Mouse (Mus musculus) embryonic facial prominence, embryonic 15.5 days (tissue): ENCODE results near the gene Ppp2r5a. TPM values are rescaled to one million over a fixed set of nuclear protein-coding genes. Genes with fewer than 3 reads are reported as not detected.

Source experiments
- ATAC-seq: fragments of 200-750 bp; cut with Nextera tagmentation; 2 replicates; pipeline ENCODE4 v1.8.0; 2017; ENCODE audit warnings: low read depth, moderate TSS enrichment; ENCODE audit not compliant: insufficient number of reproducible peaks, low FRiP score, low TSS enrichment
- H3K27ac ChIP-seq: fragments of 300-500 bp; sonication (generic); replicated peaks from 2 replicates; pipeline ENCODE4 v1.5.1; 2015; ENCODE audit warnings: mild to moderate bottlenecking, inconsistent platforms
- H3K27me3 ChIP-seq: fragments of 300-500 bp; sonication (generic); 2 replicates; pipeline ENCODE4 v1.6.1; 2015; ENCODE audit warnings: inconsistent platforms
- H3K36me3 ChIP-seq: fragments of 300-500 bp; sonication (generic); 2 replicates; pipeline ENCODE4 v1.6.1; 2015; ENCODE audit warnings: mild to moderate bottlenecking, inconsistent platforms
- H3K4me1 ChIP-seq: fragments of 300-500 bp; sonication (generic); 2 replicates; pipeline ENCODE4 v1.6.1; 2015; ENCODE audit warnings: inconsistent platforms
- H3K4me2 ChIP-seq: fragments of 300-500 bp; sonication (generic); replicated peaks from 2 replicates; pipeline ENCODE4 v1.6.1; 2015; ENCODE audit warnings: mild to moderate bottlenecking, inconsistent platforms
- H3K4me3 ChIP-seq: fragments of 300-500 bp; sonication (generic); replicated peaks from 2 replicates; pipeline ENCODE4 v1.5.1; 2015; ENCODE audit warnings: mild to moderate bottlenecking, inconsistent platforms
- H3K9ac ChIP-seq: fragments of 300-500 bp; sonication (generic); 2 replicates; pipeline ENCODE4 v1.6.1; 2015; ENCODE audit warnings: inconsistent platforms
- H3K9me3 ChIP-seq: fragments of 300-500 bp; sonication (generic); replicated peaks from 2 replicates; pipeline ENCODE4 v1.6.1; 2016; ENCODE audit warnings: inconsistent platforms
- WGBS: fragments of 180-500 bp; shearing (Covaris S2); methylation state at CpG from one replicate; pipeline ENCODE4 v1.1.7; 2015; 5-methylcytosine and 5-hydroxymethylcytosine counted together
- polyA plus RNA-seq: library from polyadenylated mRNA; unstranded; fragments of >200 nt; fragmentation: Nextera tagmentation; extraction: Ambion mirVana; gene quantifications from 2 replicates; pipeline ENCODE4 v1.2.1, GENCODE M21; 2015

Ppp2r5a gene
- polyA plus RNA-seq = 26.3 and 30.4 TPM in 2 replicates

DNA sequence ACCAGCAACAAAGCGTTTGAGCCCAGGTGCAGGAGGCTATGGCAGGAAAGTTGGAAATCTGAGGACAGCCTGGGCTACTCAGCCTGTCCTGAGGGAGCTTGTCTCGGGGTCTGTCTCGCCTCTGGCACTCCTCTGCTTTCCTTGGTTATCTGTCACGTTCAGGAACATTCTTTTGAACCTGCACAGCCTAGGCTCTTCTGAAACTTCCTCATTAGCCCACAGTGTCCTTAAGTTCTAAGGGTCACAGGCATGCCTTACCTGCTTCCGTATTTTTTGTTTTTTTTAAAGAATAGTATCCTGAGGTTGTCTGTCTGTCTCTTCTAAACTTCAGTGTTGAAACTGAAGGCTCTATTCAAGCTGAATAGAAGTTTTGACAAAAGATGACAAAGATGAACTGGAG lies at the start of gene Ppp2r5a:
Ppp2r5a (minus strand) TSS at position 199 of the 400 bp plus-strand sequence.
- Histone ChIP-seq H3K36me3 (no peaks in the 10 kb centered on the region), H3K4me2 (no peak within 1 kb of the TSS), H3K27me3 (no peaks in the 10 kb centered on the region), H3K4me3 (no peak within 1 kb of the TSS), H3K4me1 (no peaks in the 10 kb centered on the region; the same call in 1 of the 2 replicates), H3K9me3 (no peaks in the 10 kb centered on the region), H3K27ac (no peak within 1 kb of the TSS), H3K9ac (no peak within 1 kb of the TSS)
- 58% methylated on average over 5 of the region's 5 CpGs for WGBS
- ATAC-seq = no peak

DNA sequence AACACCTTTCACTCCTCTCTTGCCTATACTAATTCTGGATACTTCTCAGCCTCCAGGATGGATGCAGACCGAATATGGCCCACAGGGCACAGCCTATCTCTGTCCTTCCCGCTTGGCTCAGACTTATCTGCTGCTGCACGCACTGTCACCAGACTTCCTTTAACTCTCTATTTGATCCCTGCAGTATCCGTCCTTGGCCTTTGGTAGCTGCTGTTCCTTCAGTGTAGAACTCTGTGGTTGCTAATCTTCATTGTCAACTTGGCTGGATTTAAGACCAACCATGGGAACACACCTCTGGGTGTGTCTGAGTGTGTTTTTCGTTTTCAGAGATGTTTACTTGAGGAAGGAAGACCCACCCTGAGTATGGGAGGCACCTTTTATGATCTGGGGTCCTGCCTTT lies 47.5 kb upstream of the Ppp2r5a start:
- no peak overlapping the region for H3K4me2 ChIP-seq

DNA sequence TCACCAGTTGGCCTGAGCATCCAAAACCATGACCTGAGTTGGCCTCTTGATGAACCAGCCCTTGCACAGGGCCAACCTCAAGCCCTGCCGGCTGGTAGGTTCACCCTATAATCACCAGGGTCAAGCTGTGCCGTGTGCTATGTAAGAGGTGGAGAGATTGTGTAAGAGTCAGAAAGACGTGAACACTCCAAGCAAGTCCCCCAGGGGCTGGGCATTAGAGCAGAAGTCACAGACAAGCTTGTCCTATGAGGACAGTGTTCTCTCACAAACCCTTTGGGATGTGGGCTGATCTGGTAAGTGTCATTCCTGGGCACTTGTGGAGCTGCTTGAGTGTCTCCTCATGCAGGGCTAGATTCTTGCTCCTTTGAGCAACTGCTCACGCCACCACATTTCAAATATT lies 46.5 kb upstream of the Ppp2r5a start:
- Histone ChIP-seq H3K4me3 (no peak overlapping the region), H3K27ac (no peak overlapping the region), H3K36me3 (no peaks in the 10 kb centered on the region), H3K9me3 (no peaks in the 10 kb centered on the region), H3K27me3 (no peaks in the 10 kb centered on the region), H3K4me2 (no peak overlapping the region), H3K9ac (no peak overlapping the region), H3K4me1 (peaks cover 5% of the 10 kb centered on the region; the same call in 1 of the 2 replicates)
- WGBS = 72% methylated on average over 4 of the region's 4 CpGs
- ATAC-seq = no peak

More for the DNA sequence above, 47.5 kb upstream of the Ppp2r5a start:
- WGBS = 69% methylated on average over 5 of the region's 5 CpGs
- Histone ChIP-seq H3K9ac (no peak overlapping the region), H3K27ac (no peak overlapping the region), H3K9me3 (no peaks in the 10 kb centered on the region), H3K4me1 (peaks cover 8% of the 10 kb centered on the region; the same call in 1 of the 2 replicates), H3K4me3 (no peak overlapping the region), H3K36me3 (no peaks in the 10 kb centered on the region), H3K27me3 (no peaks in the 10 kb centered on the region)
- ATAC-seq = no peak

DNA sequence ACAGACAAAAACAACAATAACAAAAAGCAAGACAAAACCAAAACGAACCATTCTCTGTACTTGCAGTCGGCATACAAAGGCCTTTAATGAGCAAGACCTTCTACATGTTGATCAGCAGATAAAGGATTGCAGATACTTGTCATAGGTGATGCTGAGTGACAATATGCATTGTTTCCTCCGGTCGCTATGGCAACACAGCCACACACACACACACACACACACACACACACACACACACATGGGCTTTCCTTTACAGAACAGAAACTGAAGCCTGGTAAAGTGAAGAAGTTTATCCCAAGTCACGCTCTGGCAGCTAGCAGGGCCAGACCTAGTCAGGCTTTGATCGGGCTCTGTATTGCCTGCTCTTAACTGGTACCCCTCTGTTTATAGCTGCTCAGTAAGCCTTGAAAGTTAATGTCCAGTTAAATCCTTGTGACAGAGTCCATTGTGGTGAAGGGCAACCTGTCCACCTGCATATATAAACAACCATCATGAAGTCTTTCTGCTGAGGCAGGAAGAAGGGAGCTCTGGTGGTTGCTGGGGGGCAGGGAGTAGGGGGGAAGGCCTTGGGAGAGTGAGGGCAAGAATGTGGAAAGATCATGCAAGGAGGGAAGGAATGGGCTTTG lies 44.4 kb upstream of the Ppp2r5a start:
- no peak overlapping the region for H3K9ac ChIP-seq
- H3K27ac ChIP-seq = no peak overlapping the region
- no peaks in the 10 kb centered on the region for H3K9me3 ChIP-seq
- H3K4me1 ChIP-seq = no peaks in the 10 kb centered on the region
- no peak for ATAC-seq
- no peaks in the 10 kb centered on the region for H3K36me3 ChIP-seq
- WGBS = 76% methylated on average over 6 of the region's 6 CpGs
- H3K27me3 ChIP-seq = no peaks in the 10 kb centered on the region
- H3K4me3 ChIP-seq = no peak overlapping the region
- no peak overlapping the region for H3K4me2 ChIP-seq

DNA sequence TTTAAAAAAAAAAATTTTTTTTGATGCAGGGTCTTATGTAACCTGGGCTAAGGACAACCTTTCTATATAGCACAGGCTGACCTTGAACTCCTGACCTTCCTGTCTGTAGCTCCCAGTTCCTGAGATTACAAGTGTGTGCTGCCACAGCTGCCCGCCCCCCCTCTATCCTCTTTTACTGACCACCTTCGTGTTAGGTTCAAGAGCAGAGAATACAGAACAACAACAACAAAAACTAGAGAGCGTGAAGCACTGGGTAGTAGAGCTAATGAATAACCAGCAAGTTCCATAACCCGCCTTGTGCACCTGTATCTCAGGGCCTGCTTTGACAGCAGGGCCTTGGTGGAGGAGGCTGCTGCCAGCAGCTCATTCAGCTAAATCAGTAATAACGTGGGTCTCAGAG lies 43.2 kb upstream of the Ppp2r5a start:
- no peak overlapping the region for H3K4me2 ChIP-seq
- no peaks in the 10 kb centered on the region for H3K9me3 ChIP-seq
- H3K9ac ChIP-seq = no peak overlapping the region
- no peaks in the 10 kb centered on the region for H3K27me3 ChIP-seq
- no peak for ATAC-seq
- WGBS = 80% methylated on average over 5 of the region's 5 CpGs
- no peaks in the 10 kb centered on the region for H3K36me3 ChIP-seq
- H3K4me3 ChIP-seq = no peak overlapping the region
- no peaks in the 10 kb centered on the region for H3K4me1 ChIP-seq
- H3K27ac ChIP-seq = no peak overlapping the region

DNA sequence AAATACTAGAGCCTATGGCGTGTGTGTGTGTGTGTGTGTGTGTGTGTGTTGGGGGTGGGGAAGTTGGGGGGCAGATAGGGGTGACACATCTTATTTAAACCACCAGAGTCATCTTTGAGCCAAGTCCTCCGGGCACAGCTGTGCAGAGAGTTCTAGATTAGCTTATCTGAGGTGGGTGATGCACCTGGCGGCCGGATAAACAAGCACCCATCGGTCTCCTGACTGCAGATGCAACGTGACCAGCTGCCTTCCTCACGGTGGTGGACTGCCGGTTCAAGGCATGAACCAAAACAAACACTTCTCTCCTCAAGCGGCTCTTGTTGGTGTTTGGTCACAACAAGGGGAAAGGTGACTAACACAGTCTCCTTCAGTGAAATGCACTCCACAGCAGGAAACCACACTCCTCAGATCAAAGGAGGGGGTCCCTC lies 42.8 kb upstream of the Ppp2r5a start:
- no peak overlapping the region for H3K4me3 ChIP-seq
- H3K9me3 ChIP-seq = no peaks in the 10 kb centered on the region
- 78% methylated on average over 9 of the region's 9 CpGs for WGBS
- no peaks in the 10 kb centered on the region for H3K27me3 ChIP-seq
- no peaks in the 10 kb centered on the region for H3K36me3 ChIP-seq
- no peaks in the 10 kb centered on the region for H3K4me1 ChIP-seq
- no peak for ATAC-seq
- no peak overlapping the region for H3K9ac ChIP-seq
- H3K4me2 ChIP-seq = no peak overlapping the region
- H3K27ac ChIP-seq = no peak overlapping the region

DNA sequence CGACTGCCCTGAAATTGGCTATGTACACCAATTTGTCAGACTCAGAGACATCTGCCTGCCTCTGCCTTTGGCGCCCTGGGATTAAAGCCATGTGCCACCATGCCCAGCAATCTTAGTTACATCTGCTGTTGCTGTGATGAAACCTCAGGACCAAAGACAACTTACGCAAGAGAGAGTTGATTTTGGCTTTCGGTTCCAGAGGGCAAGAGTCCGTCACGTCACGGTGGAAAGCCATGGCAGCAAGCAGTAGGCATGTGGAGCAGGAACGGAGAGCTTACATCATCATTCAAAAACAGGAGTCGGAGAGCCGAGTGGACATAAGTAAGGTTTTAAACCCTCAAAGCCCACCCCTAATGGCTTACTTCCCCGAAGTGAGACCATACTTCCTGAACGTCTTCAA lies 42.3 kb upstream of the Ppp2r5a start:
- Histone ChIP-seq H3K9ac (no peak overlapping the region), H3K9me3 (no peaks in the 10 kb centered on the region), H3K4me2 (no peak overlapping the region), H3K36me3 (no peaks in the 10 kb centered on the region), H3K4me3 (no peak overlapping the region), H3K27ac (no peak overlapping the region), H3K27me3 (no peaks in the 10 kb centered on the region), H3K4me1 (no peaks in the 10 kb centered on the region)
- ATAC-seq = no peak
- 83% methylated on average over 12 of the region's 12 CpGs for WGBS

DNA sequence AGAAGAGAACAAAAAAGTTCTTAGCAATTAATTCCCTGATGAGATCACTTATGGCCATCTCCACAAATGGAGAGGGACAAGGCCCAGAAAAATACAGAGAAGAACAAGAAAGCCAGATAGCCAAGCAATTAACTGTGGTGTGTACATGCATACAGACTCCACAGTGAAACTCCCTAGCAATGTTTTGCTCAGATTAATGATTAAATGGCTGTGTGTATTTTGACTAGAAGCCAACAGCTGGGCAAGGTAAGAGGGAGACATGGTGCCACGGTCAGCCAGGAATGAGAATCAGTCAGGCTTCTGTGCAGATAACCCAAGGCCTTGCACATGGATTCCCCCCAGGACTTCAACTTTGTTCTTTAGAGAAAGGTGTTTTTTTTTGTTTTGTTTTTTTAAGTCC lies 41.4 kb upstream of the Ppp2r5a start:
- Histone ChIP-seq H3K27me3 (no peaks in the 10 kb centered on the region), H3K27ac (no peak overlapping the region), H3K4me2 (no peak overlapping the region), H3K36me3 (no peaks in the 10 kb centered on the region), H3K4me3 (no peak overlapping the region), H3K9ac (no peak overlapping the region), H3K9me3 (no peaks in the 10 kb centered on the region), H3K4me1 (no peaks in the 10 kb centered on the region)
- no peak for ATAC-seq
- WGBS = 71% methylated on average over 1 of the region's 1 CpGs

DNA sequence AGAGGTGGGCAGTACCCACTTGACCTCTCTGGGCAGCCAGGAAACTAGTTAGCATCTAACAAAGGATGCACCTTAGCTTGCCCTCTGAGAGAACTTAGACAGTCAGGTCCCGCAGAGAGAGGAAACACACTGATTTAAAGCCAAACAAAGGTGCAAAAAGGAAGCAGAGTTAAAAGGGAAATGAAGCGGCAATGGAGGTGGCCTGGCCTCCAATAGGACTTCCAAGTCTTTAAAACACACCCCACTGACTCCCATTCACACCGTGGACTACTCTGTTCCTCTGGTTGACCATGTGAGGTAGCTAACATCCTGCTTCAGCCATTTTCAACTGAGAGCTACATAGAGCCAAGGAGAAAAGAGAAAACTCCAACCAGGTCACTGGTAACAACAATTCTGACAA lies 35.9 kb upstream of the Ppp2r5a start:
- peaks cover 14% of the 10 kb centered on the region for H3K4me1 ChIP-seq
- H3K4me2 ChIP-seq = no peak overlapping the region
- no peaks in the 10 kb centered on the region for H3K27me3 ChIP-seq
- no peak overlapping the region for H3K9ac ChIP-seq
- WGBS = 74% methylated on average over 3 of the region's 3 CpGs
- H3K9me3 ChIP-seq = no peaks in the 10 kb centered on the region
- ATAC-seq = no peak
- H3K4me3 ChIP-seq = no peak overlapping the region
- H3K36me3 ChIP-seq = no peaks in the 10 kb centered on the region
- peak overlapping the region; percentile 35; the same call in 1 of the 2 replicates for H3K27ac ChIP-seq

DNA sequence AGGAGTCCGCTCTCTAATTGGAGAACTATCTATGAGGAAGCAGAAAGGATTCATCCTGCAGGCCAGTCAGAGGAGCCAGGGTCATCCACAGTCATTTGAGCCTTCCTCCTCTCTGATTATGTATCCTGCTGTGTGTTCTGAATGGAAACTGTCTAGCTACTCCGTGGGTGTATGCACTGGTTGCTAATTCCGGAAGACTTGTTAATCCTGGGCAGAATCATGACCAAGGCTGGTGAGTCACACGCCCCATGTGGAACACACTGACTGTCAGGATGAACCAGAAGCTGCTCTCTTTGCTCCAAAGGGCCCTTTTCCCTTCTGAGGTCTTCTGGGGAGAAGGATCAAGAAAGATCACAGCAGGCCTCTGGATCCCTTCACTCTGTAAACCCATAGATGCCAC lies 35.5 kb upstream of the Ppp2r5a start:
- Histone ChIP-seq H3K9me3 (no peaks in the 10 kb centered on the region), H3K27ac (peak overlapping the region; percentile 35; the same call in 1 of the 2 replicates), H3K27me3 (no peaks in the 10 kb centered on the region), H3K4me3 (no peak overlapping the region), H3K4me1 (peaks cover 14% of the 10 kb centered on the region), H3K4me2 (no peak overlapping the region), H3K36me3 (no peaks in the 10 kb centered on the region), H3K9ac (no peak overlapping the region)
- WGBS = 54% methylated on average over 4 of the region's 4 CpGs
- no peak for ATAC-seq

DNA sequence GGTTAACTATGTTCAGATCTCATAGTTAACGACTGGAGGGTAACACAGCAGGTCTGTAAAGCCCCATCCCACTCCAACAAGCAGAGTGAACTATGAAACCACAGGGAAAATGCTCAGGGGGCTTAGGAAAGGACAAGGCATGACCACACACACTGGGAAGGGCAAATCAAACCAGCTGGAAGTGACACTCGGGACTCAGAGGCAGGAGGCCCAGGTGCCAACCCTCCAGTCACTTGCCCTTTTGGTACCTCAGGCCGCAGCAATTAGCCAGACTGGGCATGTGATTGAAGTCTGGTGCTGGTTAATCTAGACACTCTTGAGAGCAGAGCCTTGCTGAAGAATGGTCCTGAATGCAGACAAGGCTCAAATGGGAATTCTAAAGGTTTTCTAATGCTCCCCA lies 33.6 kb upstream of the Ppp2r5a start:
- no peaks in the 10 kb centered on the region for H3K9me3 ChIP-seq
- H3K27ac ChIP-seq = no peak overlapping the region
- WGBS = 20% methylated on average over 3 of the region's 3 CpGs
- H3K9ac ChIP-seq = no peak overlapping the region
- no peaks in the 10 kb centered on the region for H3K27me3 ChIP-seq
- H3K36me3 ChIP-seq = no peaks in the 10 kb centered on the region
- H3K4me3 ChIP-seq = no peak overlapping the region
- peaks cover 14% of the 10 kb centered on the region for H3K4me1 ChIP-seq
- ATAC-seq = no peak
- H3K4me2 ChIP-seq = no peak overlapping the region

DNA sequence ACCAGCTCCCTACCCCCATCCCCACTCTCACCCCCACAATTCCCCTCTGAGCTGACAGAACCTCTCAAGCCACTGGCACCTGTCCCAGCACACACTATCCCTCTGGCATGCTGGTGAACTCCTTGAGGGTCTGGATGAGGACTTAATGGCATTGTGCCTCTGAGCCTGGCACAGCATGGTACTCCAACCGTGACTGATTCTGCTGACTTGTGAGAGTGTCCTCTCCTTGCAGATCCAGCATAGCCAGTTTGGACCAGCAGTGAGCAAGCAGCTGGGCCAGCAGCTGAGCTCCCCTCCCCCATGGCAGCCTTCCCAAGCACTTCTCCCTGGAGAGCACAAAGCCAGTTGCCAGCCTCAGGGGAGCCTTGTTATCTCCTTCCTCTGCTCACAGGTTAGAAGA lies 32.3 kb upstream of the Ppp2r5a start:
- no peak overlapping the region for H3K4me2 ChIP-seq
- H3K4me1 ChIP-seq = peaks cover 14% of the 10 kb centered on the region
- H3K9ac ChIP-seq = no peak overlapping the region
- no peaks in the 10 kb centered on the region for H3K27me3 ChIP-seq
- 18% methylated on average over 1 of the region's 1 CpGs for WGBS
- H3K36me3 ChIP-seq = no peaks in the 10 kb centered on the region
- H3K9me3 ChIP-seq = no peaks in the 10 kb centered on the region
- 0 out of 2 replicates have a peak, but pooled peaks have one; percentile 22 for ATAC-seq
- no peak overlapping the region for H3K4me3 ChIP-seq
- H3K27ac ChIP-seq = no peak overlapping the region
